Mouse (Mus musculus): ENCODE measurements around the gene Lnpk.

GRCm38 (mm10) chr2:74497851-74498250, 81.4 kb downstream of the Lnpk start:
- TF ChIP-seq CTCF (IDR thresholded peaks at IDR 0.05; ENCODE audit: low read depth) (no peak), EP300 (IDR thresholded peaks at IDR 0.05; ENCODE audit: low read depth) (no peak)
